Comparison of ENCODE assay signal across 12 mouse cellular contexts in the genomic region with DNA sequence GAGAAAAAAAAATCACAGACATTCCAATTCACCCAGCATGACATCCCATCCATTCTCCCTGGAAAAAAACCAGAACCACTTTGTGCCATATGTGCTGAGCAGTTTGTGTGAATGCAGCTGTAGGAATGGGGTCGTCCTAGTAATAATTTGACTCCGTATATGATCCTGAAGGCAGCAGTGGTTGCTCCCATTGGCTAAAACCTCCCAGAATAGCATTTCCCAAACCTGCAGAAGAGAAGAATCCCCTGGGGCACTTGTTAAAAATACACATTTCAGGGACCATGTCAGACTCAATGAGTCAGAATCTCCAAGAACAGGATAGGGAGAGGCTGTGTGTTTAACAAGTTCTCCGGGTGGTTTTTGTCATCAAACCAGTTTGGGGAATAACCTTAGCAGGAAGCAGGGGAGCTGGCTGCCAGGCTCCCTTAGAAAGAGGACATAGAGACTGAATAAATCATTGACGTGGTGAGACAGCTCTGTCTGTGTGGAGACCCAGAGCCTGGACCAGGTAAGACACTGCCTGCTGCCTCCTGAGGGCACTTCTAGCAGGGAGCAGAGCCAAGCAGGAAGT.
DNase-seq lines count a peak whose midpoint lies in the region; ATAC-seq lines count a peak whose summit lies in the region.
"Had no signal": no experiment of that assay in that cellular context is flagged by ENCODE, and none has a peak within 500 bp of the region (broad histone marks: within the 10 kb centered on the region; RNA-seq: fewer than 3 reads in every experiment).

No protein-coding gene starts in this region.

- no peak overlapping the region for H3K4me2 ChIP-seq in forebrain, embryonic 14.5 days (ENCODE audit: low read length)
- H3K4me2 ChIP-seq in forebrain, embryonic 11.5 days (ENCODE audit: low read depth, low read length, severe bottlenecking) = no peak overlapping the region
- H3K4me2 ChIP-seq in midbrain, embryonic 14.5 days (ENCODE audit: low read length) = no peak overlapping the region
- no peak overlapping the region for H3K4me2 ChIP-seq in stomach, embryonic 14.5 days (replicated peaks; ENCODE audit: low read depth, low read length)
- H3K4me2 ChIP-seq: heart, embryonic 15.5 days had no signal

- peak; percentile 38 for DNase-seq in forebrain, embryonic 14.5 days (ENCODE audit: low spot score)
- no peak for DNase-seq in forebrain, embryonic 11.5 days (ENCODE audit: low spot score)
- peak; percentile 14 for DNase-seq in midbrain, embryonic 14.5 days
- DNase-seq in midbrain, embryonic 10.5 days (ENCODE audit: low spot score) = no peak
- peak; percentile 23 for DNase-seq in fat pad, adult 2 months (ENCODE audit: extremely low read depth, low read depth, low spot score)
- DNase-seq in adrenal gland, postnatal 36 days = no peak
- DNase-seq in left cerebral cortex, adult 8-10 months (ENCODE audit: low spot score in 2 of 2) = no peak
- DNase-seq: kidney, postnatal 36 days had no signal

- no peaks in the 10 kb centered on the region for H3K9me3 ChIP-seq in forebrain, embryonic 14.5 days (replicated peaks; ENCODE audit: control insufficient read depth, low read length)
- H3K9me3 ChIP-seq in forebrain, embryonic 11.5 days (ENCODE audit: control insufficient read depth, low read length) = no peaks in the 10 kb centered on the region
- no peaks in the 10 kb centered on the region for H3K9me3 ChIP-seq in midbrain, embryonic 14.5 days (ENCODE audit: control insufficient read depth, low read length)
- no peaks in the 10 kb centered on the region for H3K9me3 ChIP-seq in midbrain, embryonic 10.5 days (replicated peaks)
- no peaks in the 10 kb centered on the region for H3K9me3 ChIP-seq in stomach, embryonic 14.5 days (ENCODE audit: control insufficient read depth, low read depth, low read length)
- H3K9me3 ChIP-seq: heart, embryonic 15.5 days; megakaryocyte, embryonic 14.5 days had no signal

- no peaks in the 10 kb centered on the region for H3K4me1 ChIP-seq in forebrain, embryonic 14.5 days (ENCODE audit: control insufficient read depth, insufficient read depth, low read length)
- no peaks in the 10 kb centered on the region for H3K4me1 ChIP-seq in forebrain, embryonic 11.5 days (replicated peaks; ENCODE audit: control insufficient read depth, insufficient read depth, low read length)
- H3K4me1 ChIP-seq in midbrain, embryonic 14.5 days (ENCODE audit: control insufficient read depth, insufficient read depth, low read length) = peaks cover 7% of the 10 kb centered on the region; the same call in 1 of the 2 replicates
- no peaks in the 10 kb centered on the region for H3K4me1 ChIP-seq in midbrain, embryonic 10.5 days
- H3K4me1 ChIP-seq in stomach, embryonic 14.5 days (ENCODE audit: control insufficient read depth, insufficient read depth, low read length) = peaks cover 9% of the 10 kb centered on the region; the same call in 1 of the 2 replicates

- no peak overlapping the region for H3K4me3 ChIP-seq in forebrain, embryonic 14.5 days (ENCODE audit: low read depth, low read length)
- H3K4me3 ChIP-seq in forebrain, embryonic 11.5 days (ENCODE audit: low read depth, low read length) = no peak overlapping the region
- H3K4me3 ChIP-seq in midbrain, embryonic 14.5 days (replicated peaks; ENCODE audit: low read depth, low read length) = no peak overlapping the region
- no peak overlapping the region for H3K4me3 ChIP-seq in midbrain, embryonic 10.5 days
- no peak overlapping the region for H3K4me3 ChIP-seq in stomach, embryonic 14.5 days (ENCODE audit: low read depth, low read length)
- H3K4me3 ChIP-seq: heart, embryonic 15.5 days; megakaryocyte, embryonic 14.5 days had no signal

- peak; percentile 46; the same call in 1 of the 2 replicates for ATAC-seq in forebrain, embryonic 14.5 days
- no peak for ATAC-seq in forebrain, embryonic 11.5 days (replicated peaks; ENCODE audit: low FRiP score)
- ATAC-seq in midbrain, embryonic 14.5 days (ENCODE audit: low FRiP score, low TSS enrichment) = no peak
- peak; percentile 53; the same call in 1 of the 2 replicates for ATAC-seq in stomach, embryonic 14.5 days (ENCODE audit: insufficient number of reproducible peaks, insufficient read depth, low FRiP score, low read depth)
- ATAC-seq: CD4-positive, CD25-positive, alpha-beta regulatory T cell, adult 4 months had no signal

- peak overlapping the region; percentile 11; the same call in 1 of the 2 replicates for H3K27ac ChIP-seq in forebrain, embryonic 14.5 days (ENCODE audit: low read depth, low read length)
- no peak overlapping the region for H3K27ac ChIP-seq in forebrain, embryonic 11.5 days (ENCODE audit: low read depth, low read length)
- H3K27ac ChIP-seq in midbrain, embryonic 14.5 days (replicated peaks; ENCODE audit: low read depth, low read length) = no peak overlapping the region
- no peak overlapping the region for H3K27ac ChIP-seq in midbrain, embryonic 10.5 days (replicated peaks)
- peak overlapping the region; percentile 63 for H3K27ac ChIP-seq in stomach, embryonic 14.5 days (ENCODE audit: low read length)
- H3K27ac ChIP-seq: heart, embryonic 15.5 days had no signal

- WGBS in forebrain, embryonic 14.5 days = 68% methylated on average over 4 of the region's 4 CpGs
- 75% methylated on average over 4 of the region's 4 CpGs for WGBS in forebrain, embryonic 11.5 days
- 73% methylated on average over 4 of the region's 4 CpGs for WGBS in midbrain, embryonic 14.5 days
- WGBS in midbrain, embryonic 10.5 days = 87% methylated on average over 4 of the region's 4 CpGs
- WGBS in stomach, embryonic 14.5 days = 25% methylated on average over 4 of the region's 4 CpGs

- no peaks in the 10 kb centered on the region for H3K27me3 ChIP-seq in forebrain, embryonic 14.5 days (replicated peaks; ENCODE audit: control insufficient read depth, insufficient read depth, low read length)
- H3K27me3 ChIP-seq in forebrain, embryonic 11.5 days (ENCODE audit: control insufficient read depth, insufficient read depth, low read length) = no peaks in the 10 kb centered on the region
- H3K27me3 ChIP-seq in midbrain, embryonic 14.5 days (ENCODE audit: control insufficient read depth, insufficient read depth, low read length) = no peaks in the 10 kb centered on the region
- H3K27me3 ChIP-seq in midbrain, embryonic 10.5 days (ENCODE audit: low read depth, poor library complexity, severe bottlenecking) = no peaks in the 10 kb centered on the region
- no peaks in the 10 kb centered on the region for H3K27me3 ChIP-seq in stomach, embryonic 14.5 days (ENCODE audit: control insufficient read depth, insufficient read depth, low read length)
- H3K27me3 ChIP-seq: heart, embryonic 15.5 days; megakaryocyte, embryonic 14.5 days had no signal

- H3K36me3 ChIP-seq in forebrain, embryonic 14.5 days (ENCODE audit: control insufficient read depth, insufficient read depth, low read length) = 0 out of 2 replicates have a peak, but pooled peaks cover 3% of the 10 kb centered on the region
- H3K36me3 ChIP-seq in forebrain, embryonic 11.5 days (ENCODE audit: control insufficient read depth, insufficient read depth, low read length) = no peaks in the 10 kb centered on the region
- no peaks in the 10 kb centered on the region for H3K36me3 ChIP-seq in midbrain, embryonic 14.5 days (ENCODE audit: control insufficient read depth, insufficient read depth, low read length)
- H3K36me3 ChIP-seq in midbrain, embryonic 10.5 days = no peaks in the 10 kb centered on the region
- H3K36me3 ChIP-seq in stomach, embryonic 14.5 days (ENCODE audit: control insufficient read depth, insufficient read depth, low read length) = no peaks in the 10 kb centered on the region
- H3K36me3 ChIP-seq: heart, embryonic 15.5 days had no signal

- H3K9ac ChIP-seq in forebrain, embryonic 14.5 days (ENCODE audit: low read length) = no peak overlapping the region
- no peak overlapping the region for H3K9ac ChIP-seq in forebrain, embryonic 11.5 days (ENCODE audit: low read length)
- no peak overlapping the region for H3K9ac ChIP-seq in midbrain, embryonic 14.5 days (replicated peaks; ENCODE audit: low read length)
- no peak overlapping the region for H3K9ac ChIP-seq in stomach, embryonic 14.5 days (replicated peaks; ENCODE audit: low read depth, low read length)
- H3K9ac ChIP-seq: heart, embryonic 15.5 days had no signal

Comparison
In these comparisons a context has a peak if more than half of its experiments do, and no peak if none do; other contexts are left out.
1. ATAC-seq: peak in forebrain, embryonic 14.5 days (single experiment) and stomach, embryonic 14.5 days (single experiment); none in forebrain, embryonic 11.5 days (single experiment) and midbrain, embryonic 14.5 days (single experiment).
2. DNase-seq: peak in forebrain, embryonic 14.5 days (single experiment), midbrain, embryonic 14.5 days (single experiment) and fat pad, adult 2 months (single experiment); none in forebrain, embryonic 11.5 days (single experiment), midbrain, embryonic 10.5 days (single experiment), adrenal gland, postnatal 36 days (0 of 2) and left cerebral cortex, adult 8-10 months (0 of 2).
3. H3K27ac ChIP-seq: peak in forebrain, embryonic 14.5 days (single experiment) and stomach, embryonic 14.5 days (single experiment); none in forebrain, embryonic 11.5 days (single experiment), midbrain, embryonic 14.5 days (single experiment) and midbrain, embryonic 10.5 days (single experiment).